8 mouse cellular contexts compared by ENCODE assay signal in genomic region chr13:95325907-95326550, GRCm38 (mm10). TPM values are rescaled to one million over a fixed set of nuclear protein-coding genes. Genes with fewer than 3 reads are reported as not detected.
DNase-seq lines count a peak whose midpoint lies in the region; ATAC-seq lines count a peak whose summit lies in the region.

No protein-coding gene starts in this region.

- no peaks in the 10 kb centered on the region for H3K9me3 ChIP-seq in heart, embryonic 14.5 days (ENCODE audit: control insufficient read depth, low read length)
- H3K9me3 ChIP-seq in hindbrain, embryonic 10.5 days = no peaks in the 10 kb centered on the region
- H3K9me3 ChIP-seq in midbrain, embryonic 10.5 days (replicated peaks) = no peaks in the 10 kb centered on the region

- peak overlapping the region; percentile 91 to 95 for H3K4me3 ChIP-seq in heart, embryonic 14.5 days (ENCODE audit: control insufficient read depth in 1 of 2, insufficient read depth in 1 of 2, low read depth in 1 of 2, low read length in 2 of 2)
- peak overlapping the region; percentile 91 for H3K4me3 ChIP-seq in hindbrain, embryonic 10.5 days
- H3K4me3 ChIP-seq in midbrain, embryonic 10.5 days = peak overlapping the region; percentile 91

- H3K4me2 ChIP-seq in heart, embryonic 14.5 days (ENCODE audit: low read length) = peak overlapping the region; percentile 96

- DNase-seq in heart, adult 9 months (ENCODE audit: low spot score in 2 of 2) = no peak
- DNase-seq in Muller cell, postnatal 12 days (ENCODE audit: inconsistent ontology term) = peak; percentile 31
- no peak for DNase-seq in hindbrain, embryonic 10.5 days (ENCODE audit: low spot score)
- no peak for DNase-seq in midbrain, embryonic 10.5 days (ENCODE audit: low spot score)
- DNase-seq in frontal cortex, postnatal 36 days (ENCODE audit: low spot score in 2 of 2) = no peak
- no peak for DNase-seq in cerebellum, postnatal 10 days
- no peak for DNase-seq in adrenal gland, adult 18-20 months (ENCODE audit: low spot score in 2 of 2)

- WGBS in heart, embryonic 14.5 days = 16% methylated on average over 5 of the region's 5 CpGs
- WGBS in hindbrain, embryonic 10.5 days = 20% methylated on average over 5 of the region's 5 CpGs
- WGBS in midbrain, embryonic 10.5 days = 21% methylated on average over 5 of the region's 5 CpGs

- H3K36me3 ChIP-seq in heart, embryonic 14.5 days (ENCODE audit: control insufficient read depth, insufficient read depth, low read length) = peaks cover 8% of the 10 kb centered on the region; the same call in 1 of the 2 replicates
- H3K36me3 ChIP-seq in hindbrain, embryonic 10.5 days = 0 out of 2 replicates have a peak, but pooled peaks cover 5% of the 10 kb centered on the region
- no peaks in the 10 kb centered on the region; the same call in 1 of the 2 replicates for H3K36me3 ChIP-seq in midbrain, embryonic 10.5 days

- H3K27ac ChIP-seq in heart, embryonic 14.5 days (replicated peaks in 1 of 2; ENCODE audit: control insufficient read depth in 1 of 2, insufficient read depth in 1 of 2, low read depth in 2 of 2, low read length in 2 of 2) = peak overlapping the region; percentile 95 to 98
- peak overlapping the region; percentile 100 for H3K27ac ChIP-seq in hindbrain, embryonic 10.5 days
- H3K27ac ChIP-seq in midbrain, embryonic 10.5 days (replicated peaks) = peak overlapping the region; percentile 100

- peak overlapping the region; percentile 100 for H3K9ac ChIP-seq in heart, embryonic 14.5 days (ENCODE audit: low read length)

- peaks cover 6 to 25% of the 10 kb centered on the region in 2 experiments for H3K4me1 ChIP-seq in heart, embryonic 14.5 days (ENCODE audit: control insufficient read depth in 2 of 2, insufficient read depth in 2 of 2, low read length in 2 of 2)
- H3K4me1 ChIP-seq in hindbrain, embryonic 10.5 days (replicated peaks) = peaks cover 25% of the 10 kb centered on the region
- peaks cover 40% of the 10 kb centered on the region for H3K4me1 ChIP-seq in midbrain, embryonic 10.5 days

- H3K27me3 ChIP-seq in heart, embryonic 14.5 days (ENCODE audit: control insufficient read depth, insufficient read depth, low read length) = no peaks in the 10 kb centered on the region
- no peaks in the 10 kb centered on the region for H3K27me3 ChIP-seq in hindbrain, embryonic 10.5 days (ENCODE audit: insufficient read depth, poor library complexity, severe bottlenecking)
- H3K27me3 ChIP-seq in midbrain, embryonic 10.5 days (ENCODE audit: low read depth, poor library complexity, severe bottlenecking) = no peaks in the 10 kb centered on the region

- no peak for ATAC-seq in heart, embryonic 14.5 days (ENCODE audit: insufficient number of reproducible peaks, insufficient read depth, low FRiP score, low read depth)

RNA-seq across cellular contexts. Expression of gene Zbed3, which starts 2.6 kb away (rescaled TPM):
- polyA plus RNA-seq in heart, embryonic 14.5 days (2014; fragmentation: Nextera tagmentation; extraction: Ambion mirVana) = 52.9 and 54.5 TPM in 2 replicates
- polyA plus RNA-seq in hindbrain, embryonic 10.5 days (2016; fragmentation: Nextera tagmentation; extraction: Ambion mirVana) = 54.6 and 63.3 TPM in 2 replicates
- polyA plus RNA-seq in midbrain, embryonic 10.5 days (2016; fragmentation: Nextera tagmentation; extraction: Ambion mirVana) = 47.6 and 56.1 TPM in 2 replicates
- total RNA-seq in adrenal gland, adult 18-20 months (2021) = 10 to 100 TPM; 21.4 to 29.3 TPM

RNA-seq across cellular contexts. Expression of gene Aggf1, which starts 49.1 kb away (rescaled TPM):
- 27.5 and 27.8 TPM in 2 replicates for polyA plus RNA-seq in heart, embryonic 14.5 days (2014; fragmentation: Nextera tagmentation; extraction: Ambion mirVana)
- 37.4 and 39.9 TPM in 2 replicates for polyA plus RNA-seq in hindbrain, embryonic 10.5 days (2016; fragmentation: Nextera tagmentation; extraction: Ambion mirVana)
- polyA plus RNA-seq in midbrain, embryonic 10.5 days (2016; fragmentation: Nextera tagmentation; extraction: Ambion mirVana) = 41.0 and 41.9 TPM in 2 replicates
- total RNA-seq in adrenal gland, adult 18-20 months (2021) = 10 to 100 TPM; 33.3 to 40.1 TPM
